Mouse (Mus musculus): ENCODE measurements around the gene Gm3685. TPM values are rescaled to one million over a fixed set of nuclear protein-coding genes. Genes with fewer than 3 reads are reported as not detected.
"Not testable (repeated sequence)": the region's sequence is repeated elsewhere in the genome, so short reads cannot be mapped to it uniquely, and the experiment has no call there.

Gm3685 gene
- polyA plus RNA-seq (2012): not detected in 2 replicates

GRCm38 (mm10) chr14:7044870-7045269 is at the start of gene Gm3685:
TSS of gene Gm3685 (minus strand) at chr14:7044970.
- not testable (repeated sequence) for H3K27me3 ChIP-seq (ENCODE audit: control insufficient read depth); H3K4me3 ChIP-seq (replicated peaks); H3K36me3 ChIP-seq (ENCODE audit: control insufficient read depth); H3K9me3 ChIP-seq (ENCODE audit: control insufficient read depth, low read length); H3K4me1 ChIP-seq (ENCODE audit: control insufficient read depth)

GRCm38 (mm10) chr14:7026781-7027749 is 17.7 kb downstream of the Gm3685 start, which contains the start of gene Gm10406:
TSS of gene Gm10406 (minus strand) at chr14:7027449.
- not testable (repeated sequence) for H3K36me3 ChIP-seq (ENCODE audit: control insufficient read depth); H3K4me3 ChIP-seq (replicated peaks); H3K27me3 ChIP-seq (ENCODE audit: control insufficient read depth); H3K4me1 ChIP-seq (ENCODE audit: control insufficient read depth); H3K9me3 ChIP-seq (ENCODE audit: control insufficient read depth, low read length)

- H3K36me3 ChIP-seq (ENCODE audit: control insufficient read depth); H3K9me3 ChIP-seq (ENCODE audit: control insufficient read depth, low read length); H3K4me3 ChIP-seq (replicated peaks); H3K4me1 ChIP-seq (ENCODE audit: control insufficient read depth); H3K27me3 ChIP-seq (ENCODE audit: control insufficient read depth): not testable (repeated sequence)
Observed at GRCm38 (mm10) chr14:7026274-7026673, 18.5 kb downstream of the Gm3685 start.

Other genes starting within 250 kb of the Gm3685 start
- not detected in 2 replicates for gene Gm3642, start 204.7 kb downstream of the Gm3685 start, polyA plus RNA-seq (2012)
- gene Gm3667, start 155.0 kb downstream of the Gm3685 start, polyA plus RNA-seq (2012): not detected in 2 replicates
- not detected in 2 replicates for gene Gm6356, start 71.2 kb downstream of the Gm3685 start, polyA plus RNA-seq (2012)
- 0.02 TPM in 1 of 2 replicates, not detected in the other for gene Gm10406, start 17.5 kb downstream of the Gm3685 start, polyA plus RNA-seq (2012)
- gene Gm3696, start 55.7 kb upstream of the Gm3685 start, polyA plus RNA-seq (2012): not detected in 2 replicates
- not detected in 2 replicates for gene Gm6676, start 80.4 kb upstream of the Gm3685 start, polyA plus RNA-seq (2012)
- gene Gm3512, start 129.6 kb upstream of the Gm3685 start, polyA plus RNA-seq (2012): not detected in 2 replicates
- gene Gm16434, start 149.6 kb upstream of the Gm3685 start, polyA plus RNA-seq (2012): not detected in 2 replicates
- gene Gm3727, start 219.7 kb upstream of the Gm3685 start, polyA plus RNA-seq (2012): not detected in 2 replicates